Mouse (Mus musculus) limb, embryonic 10.5 days (tissue): ENCODE measurements at regions not wholly inside any gene's neighbourhood (a gene's known extent, or its start where the extent isn't known, plus 50 kb on each side); places are given as distances from the start of the nearest gene placed in this dataset.
"Not testable (repeated sequence)": the region's sequence is repeated elsewhere in the genome, so short reads cannot be mapped to it uniquely, and the experiment has no call there.

Source experiments
- DNase-seq: peaks from one replicate; pipeline ENCODE4 v3.0.0-alpha.2; 2017; ENCODE audit warnings: low spot score
- H3K27ac ChIP-seq: fragments of 300-500 bp; sonication (generic); 2 replicates; pipeline ENCODE4 v1.5.1; 2016; ENCODE audit warnings: mild to moderate bottlenecking
- H3K27me3 ChIP-seq: fragments of 300-500 bp; sonication (generic); 2 replicates; pipeline ENCODE4 v1.6.1; 2016; ENCODE audit warnings: low read depth, mild to moderate bottlenecking; ENCODE audit not compliant: poor library complexity, severe bottlenecking
- H3K36me3 ChIP-seq: fragments of 300-500 bp; sonication (generic); 2 replicates; pipeline ENCODE4 v1.6.1; 2016; ENCODE audit warnings: mild to moderate bottlenecking, moderate library complexity
- H3K4me1 ChIP-seq: fragments of 300-500 bp; sonication (generic); 2 replicates; pipeline ENCODE4 v1.6.1; 2016
- H3K4me3 ChIP-seq: fragments of 300-500 bp; sonication (generic); 2 replicates; pipeline ENCODE4 v1.5.1; 2016; ENCODE audit warnings: mild to moderate bottlenecking, moderate library complexity
- H3K9me3 ChIP-seq: fragments of 300-500 bp; sonication (generic); replicated peaks from 2 replicates; pipeline ENCODE4 v1.6.1; 2016; ENCODE audit warnings: mild to moderate bottlenecking
- WGBS: fragments of 180-500 bp; shearing (Covaris S2); methylation state at CpG from one replicate; pipeline ENCODE4 v1.1.7; 2016; 5-methylcytosine and 5-hydroxymethylcytosine counted together

DNA sequence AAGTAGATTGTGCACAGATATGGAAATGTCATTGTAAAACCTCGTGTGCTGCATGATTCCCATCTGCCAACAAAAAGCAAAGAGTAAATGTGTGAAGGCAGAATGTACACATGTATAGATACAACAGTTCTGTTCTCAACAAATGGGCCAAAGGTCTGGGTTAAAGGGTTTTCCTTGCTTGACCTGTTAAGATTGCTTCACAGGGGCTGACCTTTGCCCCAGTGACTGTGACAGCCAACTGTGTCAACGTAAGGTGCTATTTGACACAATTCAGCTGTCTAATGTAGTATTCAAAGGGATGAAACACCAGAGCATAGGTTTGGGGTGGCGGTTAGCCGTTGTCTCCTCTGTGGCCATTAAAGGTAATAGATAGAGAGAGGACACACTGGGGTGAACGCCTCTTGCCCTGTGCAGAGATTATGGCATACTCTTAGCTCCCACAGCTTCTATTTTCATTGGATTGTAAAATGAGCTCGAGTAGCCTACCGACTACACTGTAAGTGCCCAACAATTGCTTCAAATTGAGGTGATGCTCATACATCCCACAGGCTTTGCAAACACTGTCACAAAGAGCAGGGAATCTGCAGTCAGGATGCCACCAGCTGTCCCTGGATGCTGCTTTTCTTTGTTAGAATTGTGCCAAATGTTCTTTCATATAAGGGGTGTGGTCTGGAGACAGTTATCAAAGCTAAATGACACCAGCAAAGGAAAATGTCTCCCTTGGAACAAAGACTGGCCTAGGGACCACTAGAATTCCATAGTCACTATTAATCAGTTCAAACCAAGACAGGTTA is 513.0 kb upstream of the Gulo start:
- H3K27ac ChIP-seq = no peak overlapping the region
- no peak overlapping the region for H3K4me3 ChIP-seq
- H3K9me3 ChIP-seq = no peaks in the 10 kb centered on the region
- no peaks in the 10 kb centered on the region for H3K27me3 ChIP-seq
- 61% methylated on average over 7 of the region's 7 CpGs for WGBS
- no peak for DNase-seq
- no peaks in the 10 kb centered on the region for H3K4me1 ChIP-seq
- no peaks in the 10 kb centered on the region for H3K36me3 ChIP-seq

DNA sequence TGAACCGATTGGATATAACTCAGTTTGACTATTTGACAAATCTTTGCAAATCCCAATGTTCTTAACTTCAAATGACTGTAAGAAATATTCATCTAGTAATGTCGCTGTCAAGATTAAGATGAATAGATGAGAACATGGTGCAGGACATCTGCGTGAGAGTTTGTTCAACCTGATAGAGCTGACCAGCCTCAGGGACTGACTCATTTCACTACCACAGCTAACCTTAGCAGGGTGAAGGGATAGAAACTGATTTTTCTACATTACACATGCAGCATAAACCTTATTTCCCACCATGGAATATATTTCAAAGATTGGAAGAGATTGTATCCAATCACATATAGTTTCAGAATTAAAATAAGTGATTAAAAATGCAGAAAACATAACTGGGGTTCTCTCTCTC is 507.8 kb upstream of the Gulo start:
- Histone ChIP-seq H3K9me3 (no peaks in the 10 kb centered on the region), H3K27ac (no peak overlapping the region), H3K4me3 (no peak overlapping the region), H3K27me3 (no peaks in the 10 kb centered on the region), H3K4me1 (no peaks in the 10 kb centered on the region), H3K36me3 (no peaks in the 10 kb centered on the region)
- DNase-seq = no peak
- 92% methylated on average over 3 of the region's 3 CpGs for WGBS

DNA sequence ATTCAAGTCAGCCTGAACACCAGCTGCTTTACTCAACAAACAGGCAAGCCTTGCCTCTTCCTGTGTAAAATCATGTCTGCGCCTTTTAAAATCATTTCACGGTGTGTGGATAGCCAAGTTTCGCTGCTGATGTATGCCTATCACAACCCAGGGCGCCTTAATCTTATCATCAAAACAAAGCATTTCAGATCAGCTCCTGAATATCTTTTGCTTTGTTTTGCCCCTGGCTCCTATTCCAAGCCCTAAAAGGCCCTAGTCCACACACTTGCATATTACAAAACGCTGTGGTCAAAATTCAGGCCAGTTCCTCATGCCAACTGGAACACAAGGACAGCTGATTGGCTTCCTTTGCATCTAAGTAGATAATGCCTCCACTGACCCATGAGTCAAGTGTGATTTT is 501.7 kb upstream of the Gulo start:
- WGBS = 92% methylated on average over 5 of the region's 5 CpGs

DNA sequence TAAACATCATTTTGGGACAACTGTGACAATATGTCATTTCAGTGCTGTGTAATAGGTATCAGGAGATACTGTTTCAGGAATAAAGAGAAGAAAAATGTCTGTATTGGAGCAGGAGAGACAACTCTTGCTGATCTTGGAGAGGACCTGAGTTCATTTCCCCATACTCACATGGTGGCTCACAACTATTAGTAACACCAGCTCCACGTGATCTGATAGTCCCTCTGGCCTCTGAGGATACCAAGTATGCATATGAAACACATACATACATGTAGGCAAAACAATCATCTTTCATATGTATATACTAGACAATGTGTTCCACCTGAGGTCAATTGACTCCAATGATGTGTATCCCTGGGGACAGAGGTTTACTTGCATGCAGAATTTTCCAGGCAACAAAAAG is 501.2 kb upstream of the Gulo start:
- H3K4me1 ChIP-seq = no peaks in the 10 kb centered on the region
- no peaks in the 10 kb centered on the region for H3K9me3 ChIP-seq
- H3K36me3 ChIP-seq = no peaks in the 10 kb centered on the region
- 64% methylated on average over 1 of the region's 1 CpGs for WGBS
- no peak for DNase-seq
- H3K27ac ChIP-seq = no peak overlapping the region
- no peaks in the 10 kb centered on the region for H3K27me3 ChIP-seq
- no peak overlapping the region for H3K4me3 ChIP-seq

More for the DNA sequence above, 501.7 kb upstream of the Gulo start:
- no peaks in the 10 kb centered on the region for H3K27me3 ChIP-seq
- no peaks in the 10 kb centered on the region for H3K36me3 ChIP-seq
- DNase-seq = no peak
- H3K9me3 ChIP-seq = no peaks in the 10 kb centered on the region
- no peak overlapping the region for H3K4me3 ChIP-seq
- no peak overlapping the region for H3K27ac ChIP-seq
- no peaks in the 10 kb centered on the region for H3K4me1 ChIP-seq

DNA sequence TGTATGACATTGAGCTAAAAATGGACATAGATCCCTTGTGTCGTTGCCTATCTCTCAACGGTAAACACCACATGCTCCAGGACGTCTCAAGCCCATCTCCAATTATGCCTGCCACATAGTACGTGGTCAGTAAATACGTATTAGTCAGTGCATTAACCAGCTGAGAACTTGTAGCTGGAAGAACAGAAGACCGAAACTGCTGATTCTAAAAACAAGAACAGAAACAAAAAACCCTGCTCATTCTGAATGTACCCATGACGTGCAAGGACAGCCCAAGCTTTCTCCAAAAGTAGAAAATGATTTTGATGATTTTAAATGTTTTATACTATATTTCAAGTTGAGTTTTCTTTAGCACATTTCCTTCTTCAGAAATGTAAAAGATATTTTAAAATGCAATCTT is 500.7 kb upstream of the Gulo start:
- no peaks in the 10 kb centered on the region for H3K36me3 ChIP-seq
- DNase-seq = no peak
- 91% methylated on average over 7 of the region's 7 CpGs for WGBS

DNA sequence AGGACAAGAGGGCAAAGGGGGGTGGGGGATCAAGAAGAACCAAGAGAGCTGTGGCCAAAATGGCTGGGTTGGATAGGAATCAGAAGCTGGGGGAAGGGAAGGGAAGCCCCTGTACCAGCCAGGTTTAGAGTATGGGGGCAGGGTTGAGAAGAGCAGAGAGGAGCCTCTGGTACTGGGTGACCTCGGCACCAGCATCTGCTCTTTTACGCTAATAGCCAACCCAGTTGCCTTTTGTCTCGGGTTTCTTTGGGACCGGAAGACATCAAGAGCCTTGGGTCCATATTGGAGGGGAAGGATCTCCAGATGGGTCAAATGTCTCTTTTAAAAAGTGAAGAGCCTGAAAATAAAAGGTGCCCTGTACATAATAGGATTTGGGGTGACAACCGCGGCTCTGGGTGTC is 493.0 kb upstream of the Gulo start:
- Histone ChIP-seq H3K9me3 (no peaks in the 10 kb centered on the region), H3K27me3 (no peaks in the 10 kb centered on the region), H3K27ac (no peak overlapping the region), H3K36me3 (no peaks in the 10 kb centered on the region), H3K4me3 (no peak overlapping the region), H3K4me1 (no peaks in the 10 kb centered on the region)
- 87% methylated on average over 6 of the region's 6 CpGs for WGBS
- DNase-seq = no peak

More for the DNA sequence above, 500.7 kb upstream of the Gulo start:
- Histone ChIP-seq H3K4me3 (no peak overlapping the region), H3K9me3 (no peaks in the 10 kb centered on the region), H3K4me1 (no peaks in the 10 kb centered on the region), H3K27ac (no peak overlapping the region), H3K27me3 (no peaks in the 10 kb centered on the region)

DNA sequence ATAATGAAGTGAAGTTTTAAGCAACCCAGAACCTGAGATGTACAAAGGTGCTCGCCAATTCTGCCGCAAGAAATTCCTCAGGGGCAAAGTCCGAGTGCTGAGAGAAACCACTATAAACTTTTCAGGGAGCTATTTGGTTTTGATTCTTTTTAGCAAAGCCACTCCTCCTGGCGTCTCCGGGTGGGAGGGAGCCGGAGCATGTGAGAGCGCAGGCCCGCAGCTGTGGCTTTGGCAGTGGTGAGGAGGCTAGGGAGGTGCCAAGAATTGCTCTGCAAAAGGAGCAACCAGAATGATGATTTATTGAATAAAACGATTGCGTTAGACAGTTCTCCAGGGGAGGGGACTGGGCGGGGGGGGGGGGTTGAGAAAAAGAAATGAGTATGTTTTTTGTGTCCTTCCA is 490.9 kb upstream of the Gulo start:
- no peak overlapping the region for H3K4me3 ChIP-seq
- H3K27ac ChIP-seq = no peak overlapping the region
- DNase-seq = no peak
- H3K4me1 ChIP-seq = no peaks in the 10 kb centered on the region
- no peaks in the 10 kb centered on the region for H3K36me3 ChIP-seq
- no peaks in the 10 kb centered on the region for H3K9me3 ChIP-seq
- 54% methylated on average over 11 of the region's 11 CpGs for WGBS
- no peaks in the 10 kb centered on the region for H3K27me3 ChIP-seq

DNA sequence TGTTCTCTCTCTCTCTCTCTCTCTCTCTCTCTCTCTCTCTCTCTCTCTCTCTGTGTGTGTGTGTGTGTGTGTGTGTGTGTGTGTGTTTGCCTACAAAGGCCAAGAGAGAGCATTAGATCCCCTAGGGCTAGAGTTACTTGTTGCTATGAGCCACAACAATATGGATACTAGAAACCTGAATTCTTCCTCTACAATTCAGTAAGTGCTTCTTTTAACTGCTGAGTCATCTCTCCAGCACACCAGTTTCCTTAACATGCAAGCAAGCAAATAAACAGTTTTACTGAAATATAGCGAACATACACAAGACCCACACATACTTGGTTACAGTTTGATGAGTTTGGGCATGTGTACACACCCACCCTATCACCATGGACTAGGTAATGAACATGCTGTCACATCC is 486.1 kb upstream of the Gulo start:
- Histone ChIP-seq H3K4me3 (no peak overlapping the region), H3K9me3 (no peaks in the 10 kb centered on the region), H3K36me3 (no peaks in the 10 kb centered on the region), H3K4me1 (peaks cover 5% of the 10 kb centered on the region; the same call in 1 of the 2 replicates), H3K27me3 (no peaks in the 10 kb centered on the region), H3K27ac (no peak overlapping the region)
- DNase-seq = no peak
- WGBS = 94% methylated on average over 1 of the region's 1 CpGs

DNA sequence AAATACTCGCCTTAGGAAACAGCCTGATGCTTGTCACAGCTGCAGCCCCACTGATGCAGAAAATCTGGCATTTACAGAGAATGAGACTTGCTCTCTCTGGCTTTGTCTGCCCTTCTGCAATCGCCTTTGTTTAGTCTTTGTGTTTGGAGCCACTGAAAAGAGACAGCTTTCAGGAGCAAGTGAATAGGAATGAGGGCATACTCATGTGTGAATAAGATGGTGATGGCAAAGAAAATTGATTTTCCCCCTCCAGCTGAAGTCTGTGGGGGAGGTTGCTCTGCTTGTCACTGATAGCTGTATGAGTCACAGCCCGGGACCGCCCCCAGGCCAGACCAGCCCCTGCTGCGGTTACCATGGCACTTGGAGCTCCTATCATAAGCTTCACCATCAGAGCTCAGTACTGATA is 485.5 kb upstream of the Gulo start:
- DNase-seq = peak; percentile 33
- Histone ChIP-seq H3K27me3 (no peaks in the 10 kb centered on the region), H3K4me3 (no peak overlapping the region), H3K36me3 (no peaks in the 10 kb centered on the region), H3K4me1 (peaks cover 5% of the 10 kb centered on the region; the same call in 1 of the 2 replicates), H3K9me3 (no peaks in the 10 kb centered on the region), H3K27ac (no peak overlapping the region)
- 51% methylated on average over 5 of the region's 5 CpGs for WGBS

DNA sequence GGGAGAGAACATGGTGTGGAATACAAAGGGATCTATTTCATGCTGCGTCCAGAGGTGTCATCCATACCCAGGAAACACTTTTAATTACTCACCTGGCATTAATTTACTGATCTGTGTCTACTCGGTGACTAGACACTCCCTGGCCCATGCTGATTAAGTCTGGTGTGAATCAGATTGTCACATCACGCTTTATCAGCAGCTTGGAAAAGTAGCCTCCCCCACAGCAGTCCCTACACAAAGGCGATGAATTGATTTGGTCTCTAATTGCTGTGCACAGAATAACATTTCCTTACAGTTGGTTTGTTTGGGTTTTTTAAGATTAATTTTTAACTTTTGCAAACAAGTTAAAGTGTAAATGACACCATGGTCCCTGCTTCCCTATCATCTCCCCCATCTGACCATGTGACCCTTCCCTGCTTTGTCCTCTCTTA is 484.7 kb upstream of the Gulo start:
- peaks cover 5% of the 10 kb centered on the region; the same call in 1 of the 2 replicates for H3K4me1 ChIP-seq
- WGBS = 48% methylated on average over 4 of the region's 4 CpGs
- no peak overlapping the region for H3K27ac ChIP-seq
- DNase-seq = no peak
- H3K27me3 ChIP-seq = no peaks in the 10 kb centered on the region
- no peaks in the 10 kb centered on the region for H3K36me3 ChIP-seq
- no peak overlapping the region for H3K4me3 ChIP-seq
- H3K9me3 ChIP-seq = no peaks in the 10 kb centered on the region

DNA sequence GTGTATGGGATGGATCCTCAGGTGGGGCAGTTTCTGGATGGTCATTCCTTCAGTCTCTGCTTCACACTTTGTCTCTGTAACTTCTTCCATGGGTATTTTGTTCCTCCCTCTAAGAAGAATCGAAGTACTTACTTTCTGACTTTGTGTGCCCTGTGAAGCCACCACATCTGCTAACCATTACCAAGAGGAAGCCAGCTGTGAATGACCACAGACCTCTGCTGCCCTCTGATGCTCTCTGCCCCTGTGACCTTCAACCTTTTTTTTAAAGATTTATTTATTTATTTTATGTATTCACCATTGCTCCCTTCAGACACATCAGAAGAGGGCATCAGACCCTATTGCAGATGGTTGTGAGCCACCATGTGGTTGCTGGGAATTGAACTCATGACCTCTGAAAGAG is 475.7 kb upstream of the Gulo start:
- not testable (repeated sequence) for H3K9me3 ChIP-seq, H3K4me1 ChIP-seq, DNase-seq, H3K27me3 ChIP-seq, H3K36me3 ChIP-seq, H3K27ac ChIP-seq, H3K4me3 ChIP-seq
- WGBS = 62% methylated on average over 1 of the region's 1 CpGs

DNA sequence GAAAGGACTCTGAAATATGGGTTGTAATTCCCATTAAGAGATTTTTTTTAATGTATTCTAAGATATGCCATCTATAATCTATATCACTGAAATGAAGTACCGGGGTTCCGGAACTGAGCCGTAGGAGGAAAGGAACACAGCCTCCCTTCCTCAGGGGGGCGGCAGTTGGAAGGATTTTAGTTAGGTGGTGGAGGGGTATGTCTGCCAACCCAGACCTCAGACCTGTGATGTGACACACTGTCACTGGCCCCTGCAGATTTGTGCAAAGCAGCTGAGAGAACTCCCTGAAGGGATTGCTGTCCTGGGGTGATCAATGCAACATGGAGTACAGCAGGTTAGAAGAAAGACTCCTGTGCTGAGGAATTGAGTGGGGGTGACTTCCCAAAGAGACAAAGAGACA is 470.2 kb upstream of the Gulo start:
- Histone ChIP-seq H3K36me3 (no peaks in the 10 kb centered on the region), H3K4me3 (no peak overlapping the region), H3K27ac (no peak overlapping the region), H3K9me3 (no peaks in the 10 kb centered on the region), H3K27me3 (no peaks in the 10 kb centered on the region), H3K4me1 (no peaks in the 10 kb centered on the region)
- WGBS = 82% methylated on average over 4 of the region's 4 CpGs
- no peak for DNase-seq

DNA sequence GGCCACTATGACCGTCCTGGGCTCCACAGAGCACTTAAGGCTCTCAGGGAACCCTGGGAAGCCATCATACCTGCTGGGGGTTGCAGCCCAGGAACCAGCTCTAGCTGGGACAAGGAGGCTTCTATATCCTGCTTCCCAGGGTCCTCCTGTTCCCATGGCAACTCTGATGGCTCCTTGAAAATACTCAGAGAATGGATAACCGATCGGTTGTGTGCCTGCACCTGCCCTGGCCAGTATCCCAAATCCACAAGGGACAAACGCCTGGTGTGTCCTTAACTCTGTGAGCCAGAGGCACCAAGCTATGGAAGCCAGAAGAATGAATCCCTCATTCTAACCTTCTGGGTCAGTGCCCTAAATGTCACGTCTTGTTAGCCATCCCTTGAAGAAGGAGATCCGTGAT is 469.6 kb upstream of the Gulo start:
- H3K36me3 ChIP-seq = no peaks in the 10 kb centered on the region
- H3K27ac ChIP-seq = no peak overlapping the region
- no peak overlapping the region for H3K4me3 ChIP-seq
- WGBS = 59% methylated on average over 6 of the region's 6 CpGs
- no peaks in the 10 kb centered on the region for H3K27me3 ChIP-seq
- no peak for DNase-seq
- no peaks in the 10 kb centered on the region for H3K4me1 ChIP-seq
- H3K9me3 ChIP-seq = no peaks in the 10 kb centered on the region

DNA sequence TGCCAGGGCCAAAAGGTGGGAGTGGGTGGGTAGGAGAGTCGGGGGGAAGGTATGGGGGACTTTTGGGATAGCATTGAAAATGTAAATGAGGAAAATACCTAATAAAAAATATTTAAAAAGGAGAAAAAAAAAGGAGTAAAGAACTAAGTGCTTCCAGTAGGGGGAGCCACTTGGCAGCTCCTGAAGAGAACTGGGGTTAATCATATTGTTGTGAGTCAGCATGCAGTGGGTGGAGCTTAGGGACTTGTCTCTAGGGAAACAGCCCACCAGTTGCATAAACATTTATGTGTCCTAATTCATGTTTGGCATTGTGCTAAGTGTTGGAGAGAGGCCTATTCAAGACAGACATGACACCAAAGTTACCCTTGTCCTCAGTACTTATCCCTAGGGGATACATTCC is 466.0 kb upstream of the Gulo start:
- H3K4me1 ChIP-seq = no peaks in the 10 kb centered on the region
- no peaks in the 10 kb centered on the region for H3K36me3 ChIP-seq
- H3K27me3 ChIP-seq = no peaks in the 10 kb centered on the region
- H3K27ac ChIP-seq = no peak overlapping the region
- H3K9me3 ChIP-seq = no peaks in the 10 kb centered on the region
- DNase-seq = no peak
- WGBS = 78% methylated on average over 1 of the region's 1 CpGs
- no peak overlapping the region for H3K4me3 ChIP-seq
